Mouse (Mus musculus): Measurements from ENCODE around the gene Rab35. TPM values are rescaled to one million over a fixed set of nuclear protein-coding genes. Genes with fewer than 3 reads are reported as not detected.
A peak's percentile ranks its signal among the peaks of the same experiment; 100 is the strongest.

The Rab35 gene
- total RNA-seq, 2 experiments from 2014 or later = 96.7 to 106 TPM

- DNase-seq (ENCODE audit: low spot score in 2 of 2) = no peak
Measured at GRCm38 (mm10) chr5:115635536-115635935, 3.8 kb downstream of the Rab35 start.

GRCm38 (mm10) chr5:115644192-115644591 lies 12.5 kb downstream of the Rab35 start:
- no peak for DNase-seq (ENCODE audit: low spot score in 2 of 2)
- intact Hi-C loops (cut with DNase I) = no loop called here

More at GRCm38 (mm10) chr5:115635536-115635935, 3.8 kb downstream of the Rab35 start:
- intact Hi-C loops (cut with DNase I) = no loop called here

GRCm38 (mm10) chr5:115648876-115649275 lies 17.2 kb downstream of the Rab35 start:
- DNase-seq (ENCODE audit: low spot score in 2 of 2) = no peak
- intact Hi-C loops (cut with DNase I) = no loop called here

- no peak for DNase-seq (ENCODE audit: low spot score in 2 of 2)
- intact Hi-C loops (cut with DNase I) = no loop called here
Measured at GRCm38 (mm10) chr5:115649699-115650098, 18.0 kb downstream of the Rab35 start.

GRCm38 (mm10) chr5:115650885-115651284 lies 19.2 kb downstream of the Rab35 start:
- DNase-seq (ENCODE audit: low spot score in 2 of 2) = no peak
- intact Hi-C loops (cut with DNase I) = no loop called here

GRCm38 (mm10) chr5:115651821-115652220 lies 20.1 kb downstream of the Rab35 start:
- intact Hi-C loops (cut with DNase I) = no loop called here

GRCm38 (mm10) chr5:115652681-115653575 lies 21.2 kb downstream of the Rab35 start:
- intact Hi-C loops (cut with DNase I) = loop anchor here (1.0 kb wide), 1 partner anchor 79 kb away; no protein-coding TSS in a partner anchor
- DNase-seq (ENCODE audit: low spot score in 2 of 2) = peak; percentile 100

More at GRCm38 (mm10) chr5:115651821-115652220, 20.1 kb downstream of the Rab35 start:
- DNase-seq (ENCODE audit: low spot score in 2 of 2) = no peak

GRCm38 (mm10) chr5:115653776-115654175 lies 22.1 kb downstream of the Rab35 start:
- DNase-seq (ENCODE audit: low spot score in 2 of 2) = no peak
- intact Hi-C loops (cut with DNase I) = loop anchor here (1.0 kb wide), 1 partner anchor 79 kb away; no protein-coding TSS in a partner anchor

DNA sequence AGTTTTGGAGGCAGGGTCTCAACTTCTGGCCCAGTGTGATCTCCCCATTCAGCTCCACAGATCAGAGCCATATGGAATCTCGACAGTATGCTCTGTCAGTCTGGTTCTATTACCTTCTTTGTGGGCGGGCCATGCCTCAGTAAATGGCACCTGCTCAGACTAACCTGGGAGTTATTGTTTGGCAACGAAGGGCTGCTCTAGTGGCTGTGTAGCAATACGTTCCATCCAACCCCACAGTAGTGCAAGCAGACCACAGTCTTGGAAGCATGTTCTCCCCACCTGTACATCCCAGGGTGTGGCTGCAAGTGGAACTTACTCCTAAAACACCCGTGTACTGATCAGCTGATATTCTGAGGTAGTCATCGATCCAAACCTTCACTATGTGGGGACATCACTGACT lies 25.0 kb downstream of the Rab35 start:
- intact Hi-C loops (cut with DNase I) = no loop called here
- DNase-seq (ENCODE audit: low spot score in 2 of 2) = no peak

- intact Hi-C loops (cut with DNase I) = no loop called here
- no peak for DNase-seq (ENCODE audit: low spot score in 2 of 2)
Measured at GRCm38 (mm10) chr5:115657234-115657633, 25.5 kb downstream of the Rab35 start.

- DNase-seq (ENCODE audit: low spot score in 2 of 2) = no peak
- intact Hi-C loops (cut with DNase I) = no loop called here
Measured at GRCm38 (mm10) chr5:115658352-115658751, 26.6 kb downstream of the Rab35 start.

- intact Hi-C loops (cut with DNase I) = no loop called here
- no peak for DNase-seq (ENCODE audit: low spot score in 2 of 2)
Measured at GRCm38 (mm10) chr5:115662658-115663057, 30.9 kb downstream of the Rab35 start.

GRCm38 (mm10) chr5:115666366-115667065 lies 34.8 kb downstream of the Rab35 start:
- no peak for DNase-seq (ENCODE audit: low spot score in 2 of 2)
- intact Hi-C loops (cut with DNase I) = no loop called here

DNA sequence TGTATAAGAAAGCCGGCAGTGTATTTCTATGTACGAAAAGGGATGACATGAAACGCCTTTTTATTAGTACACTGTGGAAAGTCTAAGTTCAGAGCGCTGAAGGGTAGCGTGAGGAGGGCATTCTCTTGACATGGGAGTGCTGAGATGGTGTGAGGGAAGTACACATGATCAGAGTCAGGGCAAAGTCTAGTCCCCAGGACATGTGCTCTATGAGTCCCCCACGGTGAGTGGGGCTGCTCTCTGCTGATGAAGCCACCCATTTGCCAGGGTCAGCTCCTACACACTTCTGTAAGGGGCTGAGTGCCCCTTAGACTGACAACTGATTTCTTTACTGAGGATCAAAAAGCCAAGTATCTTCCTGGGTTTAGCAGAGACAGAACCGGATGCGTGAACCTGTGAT lies 35.5 kb downstream of the Rab35 start:
- intact Hi-C loops (cut with DNase I) = no loop called here
- DNase-seq (ENCODE audit: low spot score in 2 of 2) = no peak

GRCm38 (mm10) chr5:115667894-115668293 lies 36.2 kb downstream of the Rab35 start:
- intact Hi-C loops (cut with DNase I) = no loop called here
- no peak for DNase-seq (ENCODE audit: low spot score in 2 of 2)

DNA sequence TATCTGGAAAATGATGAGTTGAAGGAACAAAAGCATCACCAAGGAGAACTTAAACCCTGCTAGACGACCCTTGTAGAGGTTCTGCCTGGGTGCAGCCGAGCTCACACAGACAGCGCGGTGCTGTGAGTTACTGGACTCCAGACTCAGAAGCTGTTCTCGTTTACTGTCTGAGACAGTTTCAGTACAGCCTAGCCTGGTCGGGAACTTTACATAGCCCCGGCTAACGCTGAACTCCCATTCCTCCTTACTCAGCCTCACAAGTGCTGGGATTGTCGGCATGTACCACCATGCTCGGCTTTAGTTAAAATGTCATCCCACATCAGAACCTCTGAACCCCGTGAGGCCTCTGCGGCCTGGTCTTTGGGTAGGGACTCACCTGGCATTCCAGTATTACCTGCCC lies 37.3 kb downstream of the Rab35 start:
- DNase-seq (ENCODE audit: low spot score in 2 of 2) = no peak
- intact Hi-C loops (cut with DNase I) = no loop called here

DNA sequence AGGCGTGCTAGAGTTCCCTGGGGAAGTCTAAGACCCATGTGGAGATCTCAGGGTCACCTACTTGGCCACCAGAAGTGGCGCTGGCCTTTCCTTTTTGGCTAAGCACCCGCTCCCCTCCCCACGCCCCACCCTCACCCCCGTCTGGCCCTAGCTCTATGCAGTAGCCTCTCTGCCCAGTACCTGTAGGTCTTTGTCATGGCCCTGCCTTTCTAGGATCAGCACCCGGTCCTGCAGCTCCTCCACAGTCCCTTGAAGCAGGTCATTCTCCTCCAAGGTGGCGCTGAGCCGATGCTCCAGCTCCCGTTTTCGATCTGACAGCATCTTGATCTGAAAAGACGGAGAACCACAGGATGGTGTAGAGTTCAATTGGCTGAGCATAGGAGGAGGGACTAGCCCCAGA lies 38.3 kb downstream of the Rab35 start:
- intact Hi-C loops (cut with DNase I) = no loop called here
- DNase-seq (ENCODE audit: low spot score in 2 of 2) = no peak

GRCm38 (mm10) chr5:115670406-115670805 lies 38.7 kb downstream of the Rab35 start:
- intact Hi-C loops (cut with DNase I) = no loop called here
- DNase-seq (ENCODE audit: low spot score in 2 of 2) = no peak

DNA sequence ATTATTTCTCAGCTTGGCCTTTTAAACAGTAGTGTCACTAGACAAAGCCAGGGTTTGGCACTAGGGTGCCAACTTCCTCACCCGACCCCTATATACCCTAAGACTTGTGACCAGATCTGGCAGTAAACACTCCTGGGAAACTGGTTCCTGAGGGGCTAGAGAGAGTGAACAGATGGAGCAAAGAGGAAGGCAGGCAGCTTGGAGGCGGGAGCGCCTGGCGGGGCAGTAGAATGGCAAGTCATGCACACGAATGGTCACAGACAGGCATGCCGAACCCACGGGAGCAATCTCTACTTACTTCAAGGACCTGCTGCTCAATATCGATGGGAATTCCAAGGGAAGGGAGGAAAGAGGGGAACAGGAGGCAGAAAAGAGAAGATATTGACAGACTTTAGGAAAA lies 40.1 kb downstream of the Rab35 start:
- DNase-seq (ENCODE audit: low spot score in 2 of 2) = no peak
- intact Hi-C loops (cut with DNase I) = no loop called here

DNA sequence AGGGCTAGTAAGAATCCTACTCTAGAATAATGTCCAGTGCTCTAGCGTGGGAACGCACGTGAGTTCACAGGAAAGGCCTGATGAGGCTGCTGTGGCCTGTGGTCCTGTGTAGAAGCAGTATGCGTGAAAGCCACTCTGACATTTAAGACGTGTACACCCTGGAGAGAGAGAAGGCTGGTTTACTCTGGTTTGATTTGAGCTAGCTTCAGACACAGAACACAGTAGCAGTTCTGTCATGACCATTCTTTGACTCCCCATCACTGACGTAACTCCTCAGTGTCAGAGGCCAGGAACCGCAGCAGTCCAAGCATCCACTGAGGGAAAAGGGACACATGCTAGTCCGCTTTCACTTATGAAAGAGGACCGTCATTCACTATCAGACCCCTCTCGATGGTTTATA lies 53.4 kb downstream of the Rab35 start:
- DNase-seq (ENCODE audit: low spot score in 2 of 2) = no peak
- intact Hi-C loops (cut with DNase I) = no loop called here

DNA sequence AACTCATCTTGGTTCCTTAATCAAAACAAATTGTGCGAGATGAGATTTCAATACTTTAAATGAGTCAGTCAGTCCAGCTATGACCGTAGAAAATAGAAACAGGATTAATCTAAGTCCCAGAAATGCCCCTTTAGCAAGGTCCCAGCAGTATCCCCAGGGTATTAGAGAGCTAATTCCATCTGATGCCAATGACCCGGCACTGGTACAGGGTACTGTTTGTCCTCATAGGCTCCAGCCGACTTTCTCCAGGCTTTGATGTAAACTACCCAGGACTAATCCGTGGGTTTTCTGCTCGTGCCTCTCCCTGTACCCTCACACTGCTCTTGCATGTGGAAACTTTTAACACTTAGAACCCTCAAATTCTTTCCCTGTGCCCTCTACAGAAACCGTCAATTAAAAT lies 55.0 kb downstream of the Rab35 start:
- intact Hi-C loops (cut with DNase I) = no loop called here
- DNase-seq (ENCODE audit: low spot score in 2 of 2) = no peak
